Mouse (Mus musculus): ENCODE measurements around the gene Fam160b1. TPM values are rescaled to one million over a fixed set of nuclear protein-coding genes. Genes with fewer than 3 reads are reported as not detected.

Gene Fam160b1
- polyA plus RNA-seq, 1 experiment from 2014 or later = 20.3 TPM

DNA sequence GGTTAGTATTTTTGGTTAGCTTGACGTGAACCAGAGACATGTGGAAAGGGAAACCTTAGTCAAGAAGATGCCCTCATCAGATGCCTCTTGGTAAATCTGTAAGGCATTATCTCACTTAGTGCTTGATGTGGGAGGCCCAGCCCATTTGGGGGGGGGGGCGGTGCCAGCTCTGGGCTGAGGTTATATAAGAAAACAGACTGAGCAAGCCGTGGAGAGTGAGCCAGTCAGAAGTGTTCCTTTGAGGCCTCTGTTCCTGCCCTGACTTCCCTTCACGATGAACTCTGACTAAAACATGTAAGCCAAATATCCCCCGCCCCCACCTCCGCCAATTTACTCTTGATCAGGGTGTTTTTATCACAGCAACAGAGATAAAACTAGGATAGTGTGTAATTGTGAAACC is 69.4 kb downstream of the Fam160b1 start:
- no peak overlapping the region for H3K4me2 ChIP-seq
- H3K36me3 ChIP-seq (ENCODE audit: insufficient read depth) = no peaks in the 10 kb centered on the region
- no peak overlapping the region for H3K27ac ChIP-seq (ENCODE audit: low read depth)
- no peak for TF ChIP-seq CTCF (IDR thresholded peaks at IDR 0.05; ENCODE audit: low read depth)
- 67% methylated on average over 6 of the region's 6 CpGs for WGBS
- no peak overlapping the region for H3K4me3 ChIP-seq (ENCODE audit: low read depth, low read length)
- H3K27me3 ChIP-seq (ENCODE audit: insufficient read depth, low read length) = no peaks in the 10 kb centered on the region
- no peaks in the 10 kb centered on the region for H3K4me1 ChIP-seq (ENCODE audit: insufficient read depth)
- ATAC-seq (ENCODE audit: insufficient read depth) = no peak
- no peak overlapping the region for H3K9ac ChIP-seq
- DNase-seq = no peak
- H3K9me3 ChIP-seq (ENCODE audit: low read depth, low read length) = no peaks in the 10 kb centered on the region

DNA sequence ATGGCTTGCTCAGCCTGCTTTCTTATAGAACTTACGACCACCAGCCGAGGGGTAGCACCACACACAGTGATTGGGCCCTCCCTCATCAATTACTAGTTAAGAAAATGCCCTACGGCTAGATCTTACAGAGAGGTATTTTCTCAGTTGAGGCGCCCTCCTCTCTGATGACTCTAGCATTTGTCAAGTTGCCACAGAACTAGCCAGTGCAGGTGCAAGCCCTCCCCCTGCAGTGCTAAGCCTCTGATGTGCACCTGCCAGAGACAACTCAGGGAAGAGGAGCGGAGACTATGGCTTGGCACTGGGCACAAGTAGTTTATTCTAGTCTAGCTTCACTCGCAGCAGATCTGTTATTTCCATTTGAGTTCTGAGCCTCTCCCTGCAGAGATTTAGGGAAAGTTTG is 71.0 kb downstream of the Fam160b1 start:
- no peaks in the 10 kb centered on the region for H3K27me3 ChIP-seq (ENCODE audit: insufficient read depth, low read length)
- no peaks in the 10 kb centered on the region for H3K9me3 ChIP-seq (ENCODE audit: low read depth, low read length)
- H3K4me3 ChIP-seq (ENCODE audit: low read depth, low read length) = no peak overlapping the region
- ATAC-seq (ENCODE audit: insufficient read depth) = no peak
- H3K27ac ChIP-seq (ENCODE audit: low read depth) = no peak overlapping the region
- no peaks in the 10 kb centered on the region for H3K4me1 ChIP-seq (ENCODE audit: insufficient read depth)
- no peak overlapping the region for H3K9ac ChIP-seq
- no peak for TF ChIP-seq CTCF (IDR thresholded peaks at IDR 0.05; ENCODE audit: low read depth)
- no peaks in the 10 kb centered on the region for H3K36me3 ChIP-seq (ENCODE audit: insufficient read depth)
- no peak for DNase-seq
- WGBS = 40% methylated on average over 6 of the region's 6 CpGs
- H3K4me2 ChIP-seq = no peak overlapping the region

DNA sequence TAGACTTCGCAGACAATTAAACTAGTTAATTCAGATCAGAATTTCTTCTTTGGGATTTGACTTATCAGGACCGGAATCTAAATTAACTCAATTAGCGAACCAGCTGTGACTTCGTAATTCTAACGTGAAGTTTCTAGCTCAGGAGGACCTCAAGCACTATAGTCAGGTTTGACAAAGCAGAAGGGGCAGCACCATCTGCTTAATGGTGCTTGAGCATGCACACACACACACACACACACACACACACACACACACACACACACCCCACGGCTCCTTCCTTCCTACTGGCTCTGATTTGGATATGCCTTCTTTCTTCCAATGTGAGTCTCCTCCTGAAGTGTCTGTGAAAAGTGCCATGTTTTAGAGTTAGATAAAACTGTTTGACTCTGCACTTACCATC is 73.5 kb downstream of the Fam160b1 start:
- Histone ChIP-seq H3K4me3 (ENCODE audit: low read depth, low read length) (no peak overlapping the region), H3K9ac (no peak overlapping the region), H3K27ac (ENCODE audit: low read depth) (no peak overlapping the region), H3K27me3 (ENCODE audit: insufficient read depth, low read length) (no peaks in the 10 kb centered on the region), H3K4me1 (ENCODE audit: insufficient read depth) (no peaks in the 10 kb centered on the region; the same call in 1 of the 2 replicates), H3K9me3 (ENCODE audit: low read depth, low read length) (no peaks in the 10 kb centered on the region), H3K36me3 (ENCODE audit: insufficient read depth) (no peaks in the 10 kb centered on the region), H3K4me2 (no peak overlapping the region)
- ATAC-seq (ENCODE audit: insufficient read depth) (no peak), DNase-seq (no peak)
- no peak for TF ChIP-seq CTCF (IDR thresholded peaks at IDR 0.05; ENCODE audit: low read depth)
- WGBS = 74% methylated on average over 6 of the region's 6 CpGs

GRCm38 (mm10) chr19:57436586-57437021 is 76.1 kb downstream of the Fam160b1 start:
- H3K4me2 ChIP-seq = no peak overlapping the region
- no peak for TF ChIP-seq CTCF (IDR thresholded peaks at IDR 0.05; ENCODE audit: low read depth)
- DNase-seq (peak; percentile 95), ATAC-seq (ENCODE audit: insufficient read depth) (peak; percentile 83)
- H3K27ac ChIP-seq (ENCODE audit: low read depth) = 0 out of 2 replicates have a peak overlapping the region, but pooled peaks have one; percentile 34
- WGBS = 31% methylated on average over 10 of the region's 10 CpGs
- no peaks in the 10 kb centered on the region for H3K9me3 ChIP-seq (ENCODE audit: low read depth, low read length)
- H3K9ac ChIP-seq = no peak overlapping the region
- peaks cover 10% of the 10 kb centered on the region for H3K4me1 ChIP-seq (ENCODE audit: insufficient read depth)
- H3K4me3 ChIP-seq (ENCODE audit: low read depth, low read length) = no peak overlapping the region
- no peaks in the 10 kb centered on the region for H3K36me3 ChIP-seq (ENCODE audit: insufficient read depth)
- no peaks in the 10 kb centered on the region for H3K27me3 ChIP-seq (ENCODE audit: insufficient read depth, low read length)

GRCm38 (mm10) chr19:57437042-57437441 is 76.6 kb downstream of the Fam160b1 start:
- Histone ChIP-seq H3K27me3 (ENCODE audit: insufficient read depth, low read length) (no peaks in the 10 kb centered on the region), H3K4me2 (no peak overlapping the region), H3K27ac (ENCODE audit: low read depth) (no peak overlapping the region), H3K9me3 (ENCODE audit: low read depth, low read length) (no peaks in the 10 kb centered on the region), H3K4me1 (ENCODE audit: insufficient read depth) (peaks cover 13% of the 10 kb centered on the region), H3K4me3 (ENCODE audit: low read depth, low read length) (no peak overlapping the region), H3K9ac (no peak overlapping the region), H3K36me3 (ENCODE audit: insufficient read depth) (no peaks in the 10 kb centered on the region)
- ATAC-seq (ENCODE audit: insufficient read depth) (peak; percentile 67), DNase-seq (no peak)
- WGBS = 30% methylated on average over 7 of the region's 7 CpGs
- no peak for TF ChIP-seq CTCF (IDR thresholded peaks at IDR 0.05; ENCODE audit: low read depth)

Other genes starting within 250 kb of the Fam160b1 start
- gene Ablim1, start 45.8 kb upstream of the Fam160b1 start, polyA plus RNA-seq (2014; fragmentation: Nextera tagmentation; extraction: Ambion mirVana) = 39.9 TPM in 2 replicates
- 29.2 and 29.6 TPM in 2 replicates for gene Trub1, start 92.2 kb downstream of the Fam160b1 start, polyA plus RNA-seq (2014; fragmentation: Nextera tagmentation; extraction: Ambion mirVana)

Measured in lung, embryonic 14.5 days (tissue).